In the genomic region with DNA sequence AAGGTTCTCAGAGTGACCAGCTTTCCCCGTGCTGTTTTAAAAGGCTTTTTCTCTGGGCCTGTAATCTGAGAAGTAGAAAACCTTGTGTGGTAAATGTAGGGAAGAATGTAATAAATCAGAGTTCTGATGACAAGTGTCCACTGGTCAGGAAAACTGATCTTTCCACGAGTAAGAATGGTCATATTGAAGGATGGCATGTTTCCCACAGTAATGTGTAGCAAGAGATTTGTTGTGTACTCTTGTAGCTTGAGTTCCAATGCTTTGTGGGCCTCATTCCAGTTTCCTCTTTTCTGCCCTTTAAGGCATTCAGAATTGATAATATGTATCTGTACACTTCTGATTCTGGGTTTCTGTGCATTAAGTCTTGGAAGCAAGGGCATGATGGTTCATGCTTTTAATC, we compare ENCODE assay signal across 8 mouse cellular contexts. TPM values are rescaled to one million over a fixed set of nuclear protein-coding genes. Genes with fewer than 3 reads are reported as not detected.
DNase-seq lines count a peak whose midpoint lies in the region; ATAC-seq and TF ChIP-seq lines count a peak whose summit lies in the region.

No protein-coding gene starts in this region.

- H3K36me3 ChIP-seq in heart, embryonic 16.5 days (ENCODE audit: control insufficient read depth, insufficient read depth): peaks cover 37% of the 10 kb centered on the region
- peaks cover 73% of the 10 kb centered on the region for H3K36me3 ChIP-seq in G1E (replicated peaks)
- H3K36me3 ChIP-seq in forebrain, postnatal 0 days (ENCODE audit: insufficient read depth): peaks cover 41% of the 10 kb centered on the region
- H3K36me3 ChIP-seq in midbrain, embryonic 10.5 days: peaks cover 62% of the 10 kb centered on the region

- DNase-seq in heart, postnatal 10 days: no peak
- no peak for DNase-seq in G1E (ENCODE audit: low spot score)
- DNase-seq in forebrain, postnatal 0 days: no peak
- DNase-seq in midbrain, embryonic 10.5 days (ENCODE audit: low spot score): no peak
- no peak for DNase-seq in natural killer cell, adult 2 months (ENCODE audit: low spot score in 2 of 2)
- no peak for DNase-seq in cerebellum, postnatal 14 days
- no peak for DNase-seq in ovary, postnatal 10 days (ENCODE audit: low spot score)

- no peaks in the 10 kb centered on the region for H3K27me3 ChIP-seq in heart, embryonic 16.5 days (ENCODE audit: control insufficient read depth, insufficient read depth, low read length)
- no peaks in the 10 kb centered on the region for H3K27me3 ChIP-seq in G1E (ENCODE audit: insufficient read depth, low read length)
- H3K27me3 ChIP-seq in forebrain, postnatal 0 days (ENCODE audit: insufficient read depth, low read length): no peaks in the 10 kb centered on the region
- no peaks in the 10 kb centered on the region for H3K27me3 ChIP-seq in midbrain, embryonic 10.5 days (ENCODE audit: low read depth, poor library complexity, severe bottlenecking)

- no peak for TF ChIP-seq CTCF in G1E (IDR thresholded peaks at IDR 0.05; ENCODE audit: low read depth, low read length)
- no peak for TF ChIP-seq CTCF in forebrain, postnatal 0 days (IDR thresholded peaks at IDR 0.05; ENCODE audit: low read depth)

- peak overlapping the region; percentile 99 for H3K4me3 ChIP-seq in heart, embryonic 16.5 days (ENCODE audit: low read length)
- H3K4me3 ChIP-seq in G1E (ENCODE audit: low read depth, low read length): peak overlapping the region; percentile 97
- peak overlapping the region; percentile 79 for H3K4me3 ChIP-seq in forebrain, postnatal 0 days (ENCODE audit: low read depth, low read length)
- peak overlapping the region; percentile 100 for H3K4me3 ChIP-seq in midbrain, embryonic 10.5 days

- H3K9ac ChIP-seq in heart, embryonic 16.5 days (ENCODE audit: low read length): peak overlapping the region; percentile 100
- peak overlapping the region; percentile 96 for H3K9ac ChIP-seq in forebrain, postnatal 0 days

- WGBS in heart, embryonic 16.5 days: 1% methylated on average over 2 of the region's 2 CpGs
- WGBS in forebrain, postnatal 0 days: 8% methylated on average over 2 of the region's 2 CpGs
- WGBS in midbrain, embryonic 10.5 days: 11% methylated on average over 2 of the region's 2 CpGs

- ATAC-seq in heart, embryonic 16.5 days (replicated peaks; ENCODE audit: extremely low read depth, insufficient read depth, low FRiP score): no peak
- no peak for ATAC-seq in G1E (ENCODE audit: extremely low read depth, insufficient number of reproducible peaks, low FRiP score, poor library complexity, severe bottlenecking)
- no peak for ATAC-seq in forebrain, postnatal 0 days

- peak overlapping the region; percentile 98 for H3K27ac ChIP-seq in heart, embryonic 16.5 days (ENCODE audit: low read length)
- H3K27ac ChIP-seq in forebrain, postnatal 0 days (ENCODE audit: low read depth, low read length): no peak overlapping the region
- peak overlapping the region; percentile 100 for H3K27ac ChIP-seq in midbrain, embryonic 10.5 days (replicated peaks)

- H3K4me1 ChIP-seq in heart, embryonic 16.5 days (ENCODE audit: control insufficient read depth, insufficient read depth, low read length): peaks cover 26% of the 10 kb centered on the region
- peaks cover 41% of the 10 kb centered on the region for H3K4me1 ChIP-seq in G1E (ENCODE audit: insufficient read depth, low read depth, low read length)
- peaks cover 4% of the 10 kb centered on the region for H3K4me1 ChIP-seq in forebrain, postnatal 0 days (ENCODE audit: insufficient read depth)
- peaks cover 27% of the 10 kb centered on the region for H3K4me1 ChIP-seq in midbrain, embryonic 10.5 days

- H3K4me2 ChIP-seq in heart, embryonic 16.5 days (ENCODE audit: low read depth, low read length): peak overlapping the region; percentile 88
- H3K4me2 ChIP-seq in forebrain, postnatal 0 days (ENCODE audit: low read depth): peak overlapping the region; percentile 65

- intact Hi-C loops in heart, postnatal 10 days (cut with DNase I): loop anchor here (2.0 kb wide), 1 partner anchor 34 kb away; a partner anchor contains a TSS

- no peaks in the 10 kb centered on the region for H3K9me3 ChIP-seq in heart, embryonic 16.5 days (replicated peaks; ENCODE audit: control insufficient read depth, low read length)
- no peaks in the 10 kb centered on the region for H3K9me3 ChIP-seq in G1E (replicated peaks)
- no peaks in the 10 kb centered on the region for H3K9me3 ChIP-seq in forebrain, postnatal 0 days (ENCODE audit: low read length)
- H3K9me3 ChIP-seq in midbrain, embryonic 10.5 days (replicated peaks): no peaks in the 10 kb centered on the region

RNA-seq across cellular contexts. Expression of a gene that starts 1.4 kb away (rescaled TPM):
- 80.2 and 86.7 TPM in 2 replicates for polyA plus RNA-seq in heart, embryonic 16.5 days (2015; fragmentation: Nextera tagmentation; extraction: Ambion mirVana)
- 100 to 1,000 TPM; 118 to 143 TPM for total RNA-seq in heart, postnatal 10 days (2021)
- total RNA-seq in G1E (2014; fragmentation: Nextera tagmentation) (511 and 574 TPM in 2 replicates), G1E (2017) (96.0 and 104 TPM in 2 replicates)
- 1,720 and 2,369 TPM in 2 replicates for polyA plus RNA-seq in G1E (2012)
- total RNA-seq in forebrain, postnatal 0 days (2014; rRNA removed): 70.0 and 113 TPM in 2 replicates
- polyA plus RNA-seq in forebrain, postnatal 0 days (2015; fragmentation: Nextera tagmentation; extraction: Ambion mirVana): 89.7 and 102 TPM in 2 replicates
- polyA plus RNA-seq in midbrain, embryonic 10.5 days (2016; fragmentation: Nextera tagmentation; extraction: Ambion mirVana): 189 and 194 TPM in 2 replicates

RNA-seq across cellular contexts. Expression of a gene that starts 19.4 kb away (rescaled TPM):
- 362 and 381 TPM in 2 replicates for polyA plus RNA-seq in heart, embryonic 16.5 days (2015; fragmentation: Nextera tagmentation; extraction: Ambion mirVana)
- total RNA-seq in heart, postnatal 10 days (2021): 100 to 1,000 TPM; 622 to 693 TPM
- 7.1 TPM in 1 of 2 replicates, not detected in the other for total RNA-seq in G1E (2014; fragmentation: Nextera tagmentation)
- 0.41 and 0.87 TPM in 2 replicates for total RNA-seq in G1E (2017)
- 0.13 and 0.14 TPM in 2 replicates for polyA plus RNA-seq in G1E (2012)
- total RNA-seq in forebrain, postnatal 0 days (2014; rRNA removed): 6.2 and 8.8 TPM in 2 replicates
- polyA plus RNA-seq in forebrain, postnatal 0 days (2015; fragmentation: Nextera tagmentation; extraction: Ambion mirVana): 4.7 and 7.6 TPM in 2 replicates
- 2.1 and 2.7 TPM in 2 replicates for polyA plus RNA-seq in midbrain, embryonic 10.5 days (2016; fragmentation: Nextera tagmentation; extraction: Ambion mirVana)

RNA-seq across cellular contexts. Expression of a gene that starts 23.9 kb away (rescaled TPM):
- polyA plus RNA-seq in heart, embryonic 16.5 days (2015; fragmentation: Nextera tagmentation; extraction: Ambion mirVana): 17.2 and 18.5 TPM in 2 replicates
- total RNA-seq in heart, postnatal 10 days (2021): 10 to 100 TPM; 52.3 to 52.4 TPM
- total RNA-seq in G1E (2014; fragmentation: Nextera tagmentation): 13.3 and 13.4 TPM in 2 replicates
- 13.2 and 19.4 TPM in 2 replicates for total RNA-seq in G1E (2017)
- polyA plus RNA-seq in G1E (2012): 19.3 and 26.6 TPM in 2 replicates
- 43.0 and 55.8 TPM in 2 replicates for total RNA-seq in forebrain, postnatal 0 days (2014; rRNA removed)
- polyA plus RNA-seq in forebrain, postnatal 0 days (2015; fragmentation: Nextera tagmentation; extraction: Ambion mirVana): 6.7 and 9.7 TPM in 2 replicates
- 11.3 and 13.8 TPM in 2 replicates for polyA plus RNA-seq in midbrain, embryonic 10.5 days (2016; fragmentation: Nextera tagmentation; extraction: Ambion mirVana)

RNA-seq across cellular contexts. Expression of a gene that starts 30.1 kb away (rescaled TPM):
- polyA plus RNA-seq in heart, embryonic 16.5 days (2015; fragmentation: Nextera tagmentation; extraction: Ambion mirVana): 45.8 and 47.8 TPM in 2 replicates
- total RNA-seq in heart, postnatal 10 days (2021): 10 to 100 TPM; 18.6 to 21.8 TPM
- total RNA-seq in G1E (2014; fragmentation: Nextera tagmentation) (51.0 and 53.9 TPM in 2 replicates), G1E (2017) (28.8 and 30.9 TPM in 2 replicates)
- 146 and 213 TPM in 2 replicates for polyA plus RNA-seq in G1E (2012)
- total RNA-seq in forebrain, postnatal 0 days (2014; rRNA removed): 60.5 and 64.3 TPM in 2 replicates
- polyA plus RNA-seq in forebrain, postnatal 0 days (2015; fragmentation: Nextera tagmentation; extraction: Ambion mirVana): 58.3 and 60.9 TPM in 2 replicates
- polyA plus RNA-seq in midbrain, embryonic 10.5 days (2016; fragmentation: Nextera tagmentation; extraction: Ambion mirVana): 124 and 128 TPM in 2 replicates

RNA-seq across cellular contexts. Expression of a gene that starts 34.3 kb away (rescaled TPM):
- polyA plus RNA-seq in heart, embryonic 16.5 days (2015; fragmentation: Nextera tagmentation; extraction: Ambion mirVana): 68.8 and 69.8 TPM in 2 replicates
- 10 to 100 TPM; 50.7 to 60.2 TPM for total RNA-seq in heart, postnatal 10 days (2021)
- total RNA-seq in G1E (2014; fragmentation: Nextera tagmentation): not detected in 2 replicates
- total RNA-seq in G1E (2017): 1.5 and 3.7 TPM in 2 replicates
- 2.3 and 3.5 TPM in 2 replicates for polyA plus RNA-seq in G1E (2012)
- total RNA-seq in forebrain, postnatal 0 days (2014; rRNA removed): 125 and 170 TPM in 2 replicates
- 130 and 150 TPM in 2 replicates for polyA plus RNA-seq in forebrain, postnatal 0 days (2015; fragmentation: Nextera tagmentation; extraction: Ambion mirVana)
- polyA plus RNA-seq in midbrain, embryonic 10.5 days (2016; fragmentation: Nextera tagmentation; extraction: Ambion mirVana): 13.5 and 16.3 TPM in 2 replicates

Comparison
In these comparisons a context has a peak if more than half of its experiments do, and no peak if none do; other contexts are left out.
1. RNA of a gene that starts 19.4 kb away (polyA plus RNA-seq): 362 to 381 TPM in heart, embryonic 16.5 days; 4.7 to 7.6 TPM in forebrain, postnatal 0 days, 2.1 to 2.7 TPM in midbrain, embryonic 10.5 days and 0.13 to 0.14 TPM in G1E; every median in the first group is over 10 times any median in the second.
2. Peak in every context shown above with its lines, with median percentiles within 50 percentile points of each other: H3K4me3 ChIP-seq.